Mouse (Mus musculus): ENCODE data around the gene Gpr173. TPM values are rescaled to one million over a fixed set of nuclear protein-coding genes. Genes with fewer than 3 reads are reported as not detected.

Gpr173 gene
- 0.23 and 0.47 TPM in 2 replicates for polyA plus RNA-seq (2012; rRNA removed)

DNA sequence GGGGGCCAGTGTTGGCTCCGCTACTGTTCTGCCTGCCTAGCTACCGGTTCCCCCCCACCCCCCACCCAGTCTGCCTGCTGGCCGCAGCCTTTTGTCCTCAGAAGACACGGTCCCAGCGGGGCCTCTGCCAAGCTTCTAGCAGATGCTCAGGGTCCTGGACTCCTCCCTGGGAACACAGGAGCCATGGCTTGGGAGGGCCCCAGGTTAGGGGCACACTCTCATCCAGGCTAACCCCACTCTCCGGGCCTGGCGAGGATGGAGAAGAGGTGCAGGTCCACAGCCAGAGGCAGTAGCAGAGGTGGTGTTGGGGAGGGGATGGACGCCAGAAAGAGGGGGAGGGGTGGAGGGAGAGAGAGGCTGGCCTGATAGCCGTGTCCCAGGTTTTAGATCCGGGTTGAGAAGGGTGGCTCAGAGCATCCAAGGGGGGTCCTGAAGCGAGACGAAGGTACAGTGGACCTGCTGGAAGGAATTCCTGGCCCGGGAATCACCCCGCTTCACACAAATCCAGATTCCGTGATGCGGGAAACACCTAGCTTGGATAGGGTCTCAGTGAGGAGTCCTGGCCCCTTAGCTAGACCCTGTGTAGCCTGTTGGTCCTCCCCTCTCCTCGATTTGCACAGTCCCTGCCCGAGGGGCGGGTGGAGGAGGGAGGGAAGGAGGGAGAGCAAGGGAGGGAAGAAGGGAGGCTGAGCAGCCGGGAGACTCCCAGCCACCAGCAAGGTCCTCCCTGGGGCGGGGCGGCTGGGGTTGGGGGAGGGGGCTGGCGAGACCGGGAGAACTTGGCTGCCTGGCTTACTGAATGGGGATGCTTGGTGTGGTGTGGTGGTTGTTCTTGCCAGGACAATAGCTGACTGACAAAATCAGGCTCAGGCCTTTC is at the start of gene Gpr173:
Gpr173 (minus strand) TSS at position 308 of the 877 bp plus-strand sequence.
- H3K27me3 ChIP-seq (ENCODE audit: control insufficient read depth, insufficient read depth, low read length): no peaks in the 10 kb centered on the region
- H3K4me1 ChIP-seq (ENCODE audit: control insufficient read depth, insufficient read depth, insufficient read length, low read length): no peaks in the 10 kb centered on the region
- no peaks in the 10 kb centered on the region for H3K36me3 ChIP-seq (ENCODE audit: control insufficient read depth, insufficient read depth, low read length)
- WGBS: 23% methylated on average over 22 of the region's 24 CpGs
- TF ChIP-seq POLR2A (IDR thresholded peaks at IDR 0.05; ENCODE audit: low read depth, low read length) (no peak), CTCF (IDR thresholded peaks at IDR 0.05; ENCODE audit: extremely low read depth, insufficient read length, insufficient replicate concordance, low read depth, low read length) (no peak)
- no peak within 1 kb of the TSS for H3K27ac ChIP-seq (ENCODE audit: insufficient read depth, low read depth, low read length)
- H3K4me3 ChIP-seq (ENCODE audit: low read depth, low read length): peak within 1 kb of the TSS; percentile 53

DNA sequence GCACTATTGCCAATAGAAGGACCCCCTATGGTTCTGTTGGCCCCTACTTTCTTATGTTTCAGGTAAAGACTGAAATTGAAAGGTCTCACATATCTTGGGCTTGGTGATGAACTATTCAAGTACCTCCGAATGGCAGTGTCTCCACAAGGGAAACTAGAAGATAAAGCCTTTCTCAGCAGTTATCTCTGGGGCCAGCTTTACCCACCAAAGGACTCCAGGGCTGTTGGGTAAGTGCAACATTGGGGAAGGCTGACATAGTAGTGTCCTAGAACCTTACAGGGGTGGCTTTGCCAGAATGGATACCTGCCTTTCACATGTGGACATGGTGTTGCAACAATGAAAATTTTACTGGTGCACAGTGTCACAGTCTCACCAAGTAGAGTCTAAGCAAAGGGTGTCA is 34.7 kb upstream of the Gpr173 start:
- 79% methylated on average over 1 of the region's 1 CpGs for WGBS
- H3K36me3 ChIP-seq (ENCODE audit: control insufficient read depth, insufficient read depth, low read length): no peaks in the 10 kb centered on the region
- no peak for TF ChIP-seq CTCF (IDR thresholded peaks at IDR 0.05; ENCODE audit: extremely low read depth, insufficient read length, insufficient replicate concordance, low read depth, low read length)
- TF ChIP-seq POLR2A (IDR thresholded peaks at IDR 0.05; ENCODE audit: low read depth, low read length): no peak
- H3K27ac ChIP-seq (ENCODE audit: insufficient read depth, low read depth, low read length): no peak overlapping the region
- no peaks in the 10 kb centered on the region for H3K27me3 ChIP-seq (ENCODE audit: control insufficient read depth, insufficient read depth, low read length)
- no peaks in the 10 kb centered on the region for H3K4me1 ChIP-seq (ENCODE audit: control insufficient read depth, insufficient read depth, insufficient read length, low read length)
- H3K4me3 ChIP-seq (ENCODE audit: low read depth, low read length): no peak overlapping the region

DNA sequence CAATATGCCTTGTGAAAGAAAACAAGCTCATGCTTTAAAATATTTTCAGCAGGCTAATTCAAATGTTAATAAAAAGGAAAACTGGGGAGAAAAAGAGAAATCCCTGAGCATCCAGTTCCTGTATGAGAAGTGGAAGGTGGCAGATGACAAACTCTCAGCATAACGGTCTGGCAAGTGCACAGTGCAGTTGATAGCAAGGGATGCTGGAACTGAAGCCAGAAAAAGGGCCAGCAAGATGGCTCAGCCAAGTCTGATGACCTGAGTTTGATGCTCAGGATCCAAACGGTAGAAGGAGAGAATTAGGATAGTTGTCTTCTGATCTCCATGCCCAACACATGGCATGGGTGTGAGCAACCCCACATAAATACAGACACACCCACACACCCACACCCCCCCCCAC is 31.6 kb upstream of the Gpr173 start:
- H3K27me3 ChIP-seq (ENCODE audit: control insufficient read depth, insufficient read depth, low read length): no peaks in the 10 kb centered on the region
- 69% methylated on average over 2 of the region's 2 CpGs for WGBS

GRCm38 (mm10) chrX:152368054-152368396 is 479 bp downstream of the Gpr173 start:
- no peaks in the 10 kb centered on the region for H3K27me3 ChIP-seq (ENCODE audit: control insufficient read depth, insufficient read depth, low read length)
- 44% methylated on average over 4 of the region's 4 CpGs for WGBS
- H3K27ac ChIP-seq (ENCODE audit: insufficient read depth, low read depth, low read length): no peak overlapping the region
- TF ChIP-seq POLR2A (IDR thresholded peaks at IDR 0.05; ENCODE audit: low read depth, low read length): no peak
- no peak for TF ChIP-seq CTCF (IDR thresholded peaks at IDR 0.05; ENCODE audit: extremely low read depth, insufficient read length, insufficient replicate concordance, low read depth, low read length)
- H3K4me1 ChIP-seq (ENCODE audit: control insufficient read depth, insufficient read depth, insufficient read length, low read length): no peaks in the 10 kb centered on the region
- H3K36me3 ChIP-seq (ENCODE audit: control insufficient read depth, insufficient read depth, low read length): no peaks in the 10 kb centered on the region
- peak overlapping the region; percentile 53 for H3K4me3 ChIP-seq (ENCODE audit: low read depth, low read length)

More for the DNA sequence above, 31.6 kb upstream of the Gpr173 start:
- Histone ChIP-seq H3K36me3 (ENCODE audit: control insufficient read depth, insufficient read depth, low read length) (no peaks in the 10 kb centered on the region), H3K4me3 (ENCODE audit: low read depth, low read length) (no peak overlapping the region), H3K27ac (ENCODE audit: insufficient read depth, low read depth, low read length) (no peak overlapping the region), H3K4me1 (ENCODE audit: control insufficient read depth, insufficient read depth, insufficient read length, low read length) (no peaks in the 10 kb centered on the region)
- no peak for TF ChIP-seq CTCF (IDR thresholded peaks at IDR 0.05; ENCODE audit: extremely low read depth, insufficient read length, insufficient replicate concordance, low read depth, low read length)
- TF ChIP-seq POLR2A (IDR thresholded peaks at IDR 0.05; ENCODE audit: low read depth, low read length): no peak

GRCm38 (mm10) chrX:152366418-152366817 is 2.1 kb downstream of the Gpr173 start:
- H3K4me3 ChIP-seq (ENCODE audit: low read depth, low read length): no peak overlapping the region
- no peaks in the 10 kb centered on the region for H3K36me3 ChIP-seq (ENCODE audit: control insufficient read depth, insufficient read depth, low read length)
- 45% methylated on average over 2 of the region's 2 CpGs for WGBS
- H3K27ac ChIP-seq (ENCODE audit: insufficient read depth, low read depth, low read length): no peak overlapping the region
- no peaks in the 10 kb centered on the region for H3K27me3 ChIP-seq (ENCODE audit: control insufficient read depth, insufficient read depth, low read length)
- H3K4me1 ChIP-seq (ENCODE audit: control insufficient read depth, insufficient read depth, insufficient read length, low read length): no peaks in the 10 kb centered on the region
- TF ChIP-seq CTCF (IDR thresholded peaks at IDR 0.05; ENCODE audit: extremely low read depth, insufficient read length, insufficient replicate concordance, low read depth, low read length): no peak
- TF ChIP-seq POLR2A (IDR thresholded peaks at IDR 0.05; ENCODE audit: low read depth, low read length): no peak

GRCm38 (mm10) chrX:152352553-152353153 is 15.9 kb downstream of the Gpr173 start:
- no peak for TF ChIP-seq POLR2A (IDR thresholded peaks at IDR 0.05; ENCODE audit: low read depth, low read length)
- TF ChIP-seq CTCF (IDR thresholded peaks at IDR 0.05; ENCODE audit: extremely low read depth, insufficient read length, insufficient replicate concordance, low read depth, low read length): 0 out of 2 replicates have a peak, but pooled peaks have one; percentile 12
- H3K4me3 ChIP-seq (ENCODE audit: low read depth, low read length): no peak overlapping the region
- WGBS: 16% methylated on average over 5 of the region's 5 CpGs
- H3K27ac ChIP-seq (ENCODE audit: insufficient read depth, low read depth, low read length): no peak overlapping the region
- no peaks in the 10 kb centered on the region for H3K4me1 ChIP-seq (ENCODE audit: control insufficient read depth, insufficient read depth, insufficient read length, low read length)
- no peaks in the 10 kb centered on the region for H3K36me3 ChIP-seq (ENCODE audit: control insufficient read depth, insufficient read depth, low read length)
- H3K27me3 ChIP-seq (ENCODE audit: control insufficient read depth, insufficient read depth, low read length): no peaks in the 10 kb centered on the region

DNA sequence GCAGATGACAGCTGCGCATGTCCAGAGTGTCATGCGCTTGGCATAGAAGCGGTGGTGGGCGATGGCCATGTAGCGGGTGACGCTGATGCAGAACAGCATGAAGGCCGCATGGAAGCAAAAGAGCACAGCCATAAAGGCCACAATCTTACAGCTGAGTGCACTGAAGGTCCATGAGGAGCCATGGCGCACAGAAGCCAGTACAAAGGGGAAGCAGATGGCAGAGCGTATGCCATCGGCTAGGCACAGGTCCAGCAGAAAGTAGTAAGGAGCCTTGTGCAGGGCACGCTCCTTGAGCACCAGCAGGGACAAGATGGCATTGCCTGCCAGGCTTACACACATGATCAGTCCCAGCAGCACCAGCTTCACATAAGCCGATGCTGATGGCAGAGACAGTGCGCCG is 21.5 kb downstream of the Gpr173 start:
- Histone ChIP-seq H3K27me3 (ENCODE audit: control insufficient read depth, insufficient read depth, low read length) (no peaks in the 10 kb centered on the region), H3K4me3 (ENCODE audit: low read depth, low read length) (no peak overlapping the region), H3K27ac (ENCODE audit: insufficient read depth, low read depth, low read length) (no peak overlapping the region), H3K4me1 (ENCODE audit: control insufficient read depth, insufficient read depth, insufficient read length, low read length) (no peaks in the 10 kb centered on the region), H3K36me3 (ENCODE audit: control insufficient read depth, insufficient read depth, low read length) (no peaks in the 10 kb centered on the region)
- WGBS: 94% methylated on average over 14 of the region's 14 CpGs
- no peak for TF ChIP-seq POLR2A (IDR thresholded peaks at IDR 0.05; ENCODE audit: low read depth, low read length)
- TF ChIP-seq CTCF (IDR thresholded peaks at IDR 0.05; ENCODE audit: extremely low read depth, insufficient read length, insufficient replicate concordance, low read depth, low read length): no peak
